Mouse (Mus musculus): ENCODE measurements around the gene Tmprss9. TPM values are rescaled to one million over a fixed set of nuclear protein-coding genes. Genes with fewer than 3 reads are reported as not detected.

Gene Tmprss9
- polyA plus RNA-seq, 1 experiment, result 1.3 TPM

- peaks cover 16% of the 10 kb centered on the region for H3K4me1 ChIP-seq (ENCODE audit: control insufficient read depth, insufficient read depth, insufficient read length, low read length)
- H3K36me3 ChIP-seq (ENCODE audit: control insufficient read depth, insufficient read depth, low read length), result peaks cover 12% of the 10 kb centered on the region
- peak; percentile 67 for TF ChIP-seq POLR2A (IDR thresholded peaks at IDR 0.05; ENCODE audit: low read depth, low read length)
- TF ChIP-seq CTCF (IDR thresholded peaks at IDR 0.05; ENCODE audit: extremely low read depth, insufficient read length, insufficient replicate concordance, low read depth, low read length), result no peak
- WGBS, result under 1% methylated on average over 81 of the region's 81 CpGs
- H3K27ac ChIP-seq (ENCODE audit: insufficient read depth, low read depth, low read length), result no peak within 1 kb of the TSS
- peak within 1 kb of the TSS; percentile 81 for H3K4me3 ChIP-seq (ENCODE audit: low read depth, low read length)
- H3K27me3 ChIP-seq (ENCODE audit: control insufficient read depth, insufficient read depth, low read length), result no peaks in the 10 kb centered on the region
These were observed 16.5 kb upstream of the Tmprss9 start, which contains the start of the genes Lsm7 and Sppl2b for GRCm38 (mm10) chr10:80854913-80855748. Gene Lsm7 (minus strand): TSS chr10:80855209. Gene Sppl2b (plus strand): TSS chr10:80855275.

GRCm38 (mm10) chr10:80855749-80856073, 15.9 kb upstream of the Tmprss9 start:
- 15% methylated on average over 11 of the region's 11 CpGs for WGBS
- peaks cover 16% of the 10 kb centered on the region for H3K4me1 ChIP-seq (ENCODE audit: control insufficient read depth, insufficient read depth, insufficient read length, low read length)
- H3K4me3 ChIP-seq (ENCODE audit: low read depth, low read length), result peak overlapping the region; percentile 81
- H3K36me3 ChIP-seq (ENCODE audit: control insufficient read depth, insufficient read depth, low read length), result peaks cover 12% of the 10 kb centered on the region
- no peak overlapping the region for H3K27ac ChIP-seq (ENCODE audit: insufficient read depth, low read depth, low read length)
- H3K27me3 ChIP-seq (ENCODE audit: control insufficient read depth, insufficient read depth, low read length), result no peaks in the 10 kb centered on the region
- TF ChIP-seq CTCF (IDR thresholded peaks at IDR 0.05; ENCODE audit: extremely low read depth, insufficient read length, insufficient replicate concordance, low read depth, low read length) (no peak), POLR2A (IDR thresholded peaks at IDR 0.05; ENCODE audit: low read depth, low read length) (no peak)

GRCm38 (mm10) chr10:80856267-80856666, 15.4 kb upstream of the Tmprss9 start:
- Histone ChIP-seq H3K4me3 (ENCODE audit: low read depth, low read length) (no peak overlapping the region), H3K36me3 (ENCODE audit: control insufficient read depth, insufficient read depth, low read length) (peaks cover 14% of the 10 kb centered on the region), H3K27ac (ENCODE audit: insufficient read depth, low read depth, low read length) (no peak overlapping the region), H3K4me1 (ENCODE audit: control insufficient read depth, insufficient read depth, insufficient read length, low read length) (peaks cover 16% of the 10 kb centered on the region), H3K27me3 (ENCODE audit: control insufficient read depth, insufficient read depth, low read length) (no peaks in the 10 kb centered on the region)
- TF ChIP-seq POLR2A (IDR thresholded peaks at IDR 0.05; ENCODE audit: low read depth, low read length), result no peak
- no peak for TF ChIP-seq CTCF (IDR thresholded peaks at IDR 0.05; ENCODE audit: extremely low read depth, insufficient read length, insufficient replicate concordance, low read depth, low read length)
- WGBS, result 63% methylated on average over 3 of the region's 3 CpGs

GRCm38 (mm10) chr10:80856908-80857307, 14.7 kb upstream of the Tmprss9 start:
- Histone ChIP-seq H3K27me3 (ENCODE audit: control insufficient read depth, insufficient read depth, low read length) (no peaks in the 10 kb centered on the region), H3K27ac (ENCODE audit: insufficient read depth, low read depth, low read length) (no peak overlapping the region), H3K36me3 (ENCODE audit: control insufficient read depth, insufficient read depth, low read length) (peaks cover 13% of the 10 kb centered on the region), H3K4me3 (ENCODE audit: low read depth, low read length) (no peak overlapping the region), H3K4me1 (ENCODE audit: control insufficient read depth, insufficient read depth, insufficient read length, low read length) (peaks cover 16% of the 10 kb centered on the region)
- TF ChIP-seq POLR2A (IDR thresholded peaks at IDR 0.05; ENCODE audit: low read depth, low read length) (no peak), CTCF (IDR thresholded peaks at IDR 0.05; ENCODE audit: extremely low read depth, insufficient read length, insufficient replicate concordance, low read depth, low read length) (no peak)
- 42% methylated on average over 5 of the region's 5 CpGs for WGBS

- H3K4me3 ChIP-seq (ENCODE audit: low read depth, low read length), result no peak overlapping the region
- peaks cover 11% of the 10 kb centered on the region; the same call in 1 of the 2 replicates for H3K36me3 ChIP-seq (ENCODE audit: control insufficient read depth, insufficient read depth, low read length)
- H3K4me1 ChIP-seq (ENCODE audit: control insufficient read depth, insufficient read depth, insufficient read length, low read length), result peaks cover 16% of the 10 kb centered on the region
- H3K27ac ChIP-seq (ENCODE audit: insufficient read depth, low read depth, low read length), result no peak overlapping the region
- 73% methylated on average over 8 of the region's 8 CpGs for WGBS
- no peaks in the 10 kb centered on the region for H3K27me3 ChIP-seq (ENCODE audit: control insufficient read depth, insufficient read depth, low read length)
- no peak for TF ChIP-seq CTCF (IDR thresholded peaks at IDR 0.05; ENCODE audit: extremely low read depth, insufficient read length, insufficient replicate concordance, low read depth, low read length)
- no peak for TF ChIP-seq POLR2A (IDR thresholded peaks at IDR 0.05; ENCODE audit: low read depth, low read length)
These were observed 14.3 kb upstream of the Tmprss9 start for GRCm38 (mm10) chr10:80857386-80857785.

- H3K36me3 ChIP-seq (ENCODE audit: control insufficient read depth, insufficient read depth, low read length), result peaks cover 11% of the 10 kb centered on the region; the same call in 1 of the 2 replicates
- no peaks in the 10 kb centered on the region for H3K27me3 ChIP-seq (ENCODE audit: control insufficient read depth, insufficient read depth, low read length)
- H3K27ac ChIP-seq (ENCODE audit: insufficient read depth, low read depth, low read length), result no peak overlapping the region
- no peak for TF ChIP-seq POLR2A (IDR thresholded peaks at IDR 0.05; ENCODE audit: low read depth, low read length)
- TF ChIP-seq CTCF (IDR thresholded peaks at IDR 0.05; ENCODE audit: extremely low read depth, insufficient read length, insufficient replicate concordance, low read depth, low read length), result no peak
- 75% methylated on average over 3 of the region's 3 CpGs for WGBS
- H3K4me1 ChIP-seq (ENCODE audit: control insufficient read depth, insufficient read depth, insufficient read length, low read length), result peaks cover 16% of the 10 kb centered on the region
- no peak overlapping the region for H3K4me3 ChIP-seq (ENCODE audit: low read depth, low read length)
These were observed 13.8 kb upstream of the Tmprss9 start for GRCm38 (mm10) chr10:80857848-80858247.

GRCm38 (mm10) chr10:80858350-80858935, 13.2 kb upstream of the Tmprss9 start:
- H3K36me3 ChIP-seq (ENCODE audit: control insufficient read depth, insufficient read depth, low read length), result peaks cover 11% of the 10 kb centered on the region; the same call in 1 of the 2 replicates
- H3K27ac ChIP-seq (ENCODE audit: insufficient read depth, low read depth, low read length), result no peak overlapping the region
- H3K4me1 ChIP-seq (ENCODE audit: control insufficient read depth, insufficient read depth, insufficient read length, low read length), result peaks cover 16% of the 10 kb centered on the region
- H3K4me3 ChIP-seq (ENCODE audit: low read depth, low read length), result no peak overlapping the region
- WGBS, result 78% methylated on average over 7 of the region's 7 CpGs
- TF ChIP-seq POLR2A (IDR thresholded peaks at IDR 0.05; ENCODE audit: low read depth, low read length) (no peak), CTCF (IDR thresholded peaks at IDR 0.05; ENCODE audit: extremely low read depth, insufficient read length, insufficient replicate concordance, low read depth, low read length) (no peak)
- H3K27me3 ChIP-seq (ENCODE audit: control insufficient read depth, insufficient read depth, low read length), result no peaks in the 10 kb centered on the region
